Mouse (Mus musculus) midbrain, embryonic 11.5 days (tissue): ENCODE measurements at regions not wholly inside any gene's neighbourhood (a gene's known extent, or its start where the extent isn't known, plus 50 kb on each side); places are given as distances from the start of the nearest gene placed in this dataset.
A peak's percentile ranks its signal among the peaks of the same experiment; 100 is the strongest.

Experiments
- ATAC-seq: fragments of 200-750 bp; cut with Nextera tagmentation; 2 replicates; pipeline ENCODE4 v1.8.0; 2017; ENCODE audit warnings: moderate TSS enrichment, moderate library complexity; ENCODE audit not compliant: low FRiP score
- DNase-seq: peaks from one replicate; pipeline ENCODE4 v3.0.0; 2015; ENCODE audit warnings: low spot score; ENCODE audit errors: missing footprints
- H3K27ac ChIP-seq: fragments of 300-500 bp; sonication (generic); 2 replicates; pipeline ENCODE4 v1.5.1; 2014; ENCODE audit warnings: low read depth, low read length
- H3K27me3 ChIP-seq: fragments of 300-500 bp; sonication (generic); 2 replicates; pipeline ENCODE4 v1.6.1; 2014; ENCODE audit warnings: mild to moderate bottlenecking, low read length, moderate library complexity, mixed read lengths; ENCODE audit not compliant: control insufficient read depth, insufficient read depth
- H3K36me3 ChIP-seq: fragments of 300-500 bp; sonication (generic); 2 replicates; pipeline ENCODE4 v1.6.1; 2014; ENCODE audit warnings: mild to moderate bottlenecking, low read length, moderate library complexity, mixed read lengths; ENCODE audit not compliant: control insufficient read depth, insufficient read depth
- H3K4me1 ChIP-seq: fragments of 300-500 bp; sonication (generic); 2 replicates; pipeline ENCODE4 v1.6.1; 2014; ENCODE audit warnings: low read length; ENCODE audit not compliant: control insufficient read depth, insufficient read depth
- H3K4me2 ChIP-seq: fragments of 300-500 bp; sonication (generic); 2 replicates; pipeline ENCODE4 v1.6.1; 2014; ENCODE audit warnings: mild to moderate bottlenecking, moderate library complexity
- H3K4me3 ChIP-seq: fragments of 300-500 bp; sonication (generic); 2 replicates; pipeline ENCODE4 v1.5.1; 2014; ENCODE audit warnings: low read depth, low read length
- H3K9ac ChIP-seq: fragments of 300-500 bp; sonication (generic); 2 replicates; pipeline ENCODE4 v1.6.1; 2014; ENCODE audit warnings: low read length
- H3K9me3 ChIP-seq: fragments of 300-500 bp; sonication (generic); 2 replicates; pipeline ENCODE4 v1.6.1; 2016; ENCODE audit warnings: low read length; ENCODE audit not compliant: control insufficient read depth
- WGBS: fragments of 180-500 bp; shearing (Covaris S2); extraction: QIAGEN DNeasy Blood & Tissue Kit; methylation state at CpG from one replicate; pipeline ENCODE4 v1.1.7; 2014; 5-methylcytosine and 5-hydroxymethylcytosine counted together

DNA sequence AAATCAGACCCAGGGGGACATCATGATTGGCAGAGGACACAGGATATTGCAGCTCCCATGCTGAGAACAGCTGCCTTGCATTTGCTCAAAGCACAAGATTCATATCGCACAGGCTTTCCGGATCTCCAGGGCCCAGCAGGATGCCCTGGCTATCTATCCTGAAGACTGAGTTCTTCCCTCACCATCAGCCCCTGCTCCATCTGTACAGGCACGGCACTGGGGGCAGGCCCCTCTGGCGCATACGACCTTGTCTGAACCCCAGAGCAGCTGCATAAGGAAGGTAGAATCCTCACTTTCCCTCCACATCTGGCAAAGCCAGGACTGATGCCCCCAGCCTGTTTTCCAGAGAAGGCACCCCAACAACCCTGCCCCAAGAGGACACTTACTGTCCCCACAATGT is 266.8 kb downstream of the Tns1 start:
- DNase-seq (peak; percentile 79), ATAC-seq (no peak)
- 74% methylated on average over 5 of the region's 5 CpGs for WGBS
- H3K4me1 ChIP-seq: peaks cover 3% of the 10 kb centered on the region; the same call in 1 of the 2 replicates
- no peaks in the 10 kb centered on the region for H3K9me3 ChIP-seq
- H3K36me3 ChIP-seq: no peaks in the 10 kb centered on the region
- H3K9ac ChIP-seq: no peak overlapping the region
- H3K27ac ChIP-seq: no peak overlapping the region
- no peak overlapping the region for H3K4me3 ChIP-seq
- H3K27me3 ChIP-seq: no peaks in the 10 kb centered on the region
- no peak overlapping the region for H3K4me2 ChIP-seq

DNA sequence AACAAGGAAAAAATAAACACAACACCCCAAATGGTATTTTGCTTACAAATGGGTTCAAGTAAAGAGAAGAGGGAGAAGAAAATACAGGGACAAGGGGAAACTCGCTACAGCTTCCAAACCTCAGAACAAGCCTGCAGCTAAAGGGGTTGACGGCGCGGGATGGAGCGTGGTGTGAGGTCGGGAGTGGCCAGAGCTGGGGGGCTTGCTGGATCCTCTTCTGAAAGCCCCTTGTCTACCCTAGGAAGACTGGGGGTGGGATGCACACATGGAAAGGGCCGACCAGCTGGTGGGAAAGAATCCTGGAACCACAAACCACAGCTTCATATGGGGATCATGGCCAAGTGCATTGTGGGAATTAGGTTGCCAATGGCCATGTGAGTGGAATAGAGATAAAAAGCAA is 267.4 kb downstream of the Tns1 start:
- ATAC-seq (no peak), DNase-seq (peak; percentile 54)

DNA sequence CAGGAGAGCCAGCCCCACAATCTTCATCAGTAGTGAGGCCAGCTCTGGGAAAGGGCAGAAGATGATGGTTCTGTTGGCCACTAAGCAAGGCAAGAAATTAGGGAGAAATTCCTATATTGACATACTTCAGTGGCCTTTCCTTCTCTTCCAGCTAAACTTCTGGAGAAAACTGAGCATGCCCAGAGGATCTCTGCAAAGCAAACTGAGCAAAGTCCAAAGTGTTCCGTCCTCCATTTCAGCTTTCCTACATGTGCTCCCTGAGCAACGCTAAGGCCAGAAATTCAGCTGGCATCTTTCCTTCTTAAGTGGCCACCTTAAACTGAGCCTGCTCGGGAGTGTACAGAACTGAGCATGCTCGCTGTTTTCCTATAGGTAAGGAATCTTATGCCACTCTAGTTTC is 268.9 kb downstream of the Tns1 start:
- ATAC-seq: no peak
- H3K27me3 ChIP-seq: no peaks in the 10 kb centered on the region
- no peaks in the 10 kb centered on the region for H3K36me3 ChIP-seq
- H3K4me3 ChIP-seq: no peak overlapping the region
- H3K9me3 ChIP-seq: no peaks in the 10 kb centered on the region
- no peak overlapping the region for H3K4me2 ChIP-seq
- no peak overlapping the region for H3K9ac ChIP-seq
- H3K4me1 ChIP-seq: no peaks in the 10 kb centered on the region
- WGBS: 89% methylated on average over 4 of the region's 4 CpGs
- no peak for DNase-seq
- H3K27ac ChIP-seq: no peak overlapping the region

More for the DNA sequence above, 267.4 kb downstream of the Tns1 start:
- Histone ChIP-seq H3K9me3 (no peaks in the 10 kb centered on the region), H3K36me3 (no peaks in the 10 kb centered on the region), H3K4me3 (no peak overlapping the region), H3K27me3 (no peaks in the 10 kb centered on the region), H3K27ac (no peak overlapping the region), H3K4me1 (no peaks in the 10 kb centered on the region), H3K9ac (no peak overlapping the region), H3K4me2 (no peak overlapping the region)
- WGBS: 92% methylated on average over 7 of the region's 7 CpGs

DNA sequence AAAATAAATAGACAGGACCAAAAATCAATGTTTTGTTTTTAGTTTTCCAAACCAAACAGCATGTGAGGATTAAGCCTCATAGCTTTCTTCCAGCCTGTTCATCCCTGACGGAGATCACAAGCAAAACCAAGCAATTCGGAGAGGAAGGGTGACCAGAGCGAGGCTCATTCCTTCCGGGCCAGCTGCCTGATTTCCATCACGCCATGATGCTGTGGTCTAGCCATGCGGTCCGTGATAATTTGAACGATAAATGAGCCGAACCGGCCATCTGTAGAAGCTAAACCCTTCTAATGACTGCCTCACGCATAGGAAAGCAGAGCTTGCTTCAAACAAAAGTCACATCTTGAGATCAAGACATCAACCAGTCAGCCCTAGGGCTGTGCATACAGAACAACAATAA is 270.4 kb downstream of the Tns1 start:
- DNase-seq (no peak), ATAC-seq (no peak; the same call in 1 of the 2 replicates)
- WGBS: 59% methylated on average over 11 of the region's 11 CpGs

DNA sequence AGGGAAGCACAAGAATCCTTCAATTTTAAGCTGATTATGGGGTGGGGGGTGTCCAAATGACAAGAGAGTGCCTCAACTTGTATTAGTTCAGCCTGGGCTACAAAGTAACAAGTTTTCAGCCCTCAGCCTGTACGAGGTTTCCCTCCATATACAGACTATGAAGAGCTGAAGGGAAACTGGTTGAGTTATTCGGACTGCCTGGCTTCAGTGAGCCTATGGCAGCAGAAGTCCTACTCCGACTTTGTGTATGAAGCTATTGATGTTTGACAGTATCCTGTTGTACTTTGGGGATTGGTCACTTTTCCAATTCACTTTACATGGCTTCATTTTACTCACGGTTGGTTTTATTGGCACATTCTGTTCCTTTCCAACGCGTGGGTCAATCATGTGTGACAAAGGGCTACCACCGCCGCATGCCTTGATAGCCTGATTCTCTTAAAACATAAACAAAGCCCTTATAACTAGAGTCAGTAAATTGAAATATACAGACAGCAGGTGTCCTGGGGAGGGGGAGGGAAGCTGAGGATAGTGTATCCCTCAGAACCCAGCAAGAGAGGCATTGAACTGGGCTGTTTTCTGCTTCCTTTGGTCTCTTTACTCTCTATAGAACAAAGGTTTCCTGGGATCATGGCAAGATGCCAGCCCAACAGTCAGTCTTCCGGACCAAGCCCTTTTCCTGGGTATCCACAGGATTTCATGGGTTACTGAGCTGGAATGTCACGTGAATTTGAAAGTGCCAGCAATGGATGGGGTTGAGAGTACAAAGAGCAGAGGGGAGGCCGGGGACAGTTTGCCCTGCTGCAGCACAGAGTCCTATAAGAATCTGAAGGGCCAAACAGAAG is 273.9 kb downstream of the Tns1 start:
- 50% methylated on average over 11 of the region's 11 CpGs for WGBS
- peak; percentile 86 for DNase-seq

More for the DNA sequence above, 270.4 kb downstream of the Tns1 start:
- H3K4me2 ChIP-seq: no peak overlapping the region
- H3K4me3 ChIP-seq: no peak overlapping the region
- no peaks in the 10 kb centered on the region for H3K36me3 ChIP-seq
- no peak overlapping the region for H3K27ac ChIP-seq
- no peak overlapping the region for H3K9ac ChIP-seq
- no peaks in the 10 kb centered on the region for H3K4me1 ChIP-seq
- no peaks in the 10 kb centered on the region for H3K9me3 ChIP-seq
- no peaks in the 10 kb centered on the region for H3K27me3 ChIP-seq

DNA sequence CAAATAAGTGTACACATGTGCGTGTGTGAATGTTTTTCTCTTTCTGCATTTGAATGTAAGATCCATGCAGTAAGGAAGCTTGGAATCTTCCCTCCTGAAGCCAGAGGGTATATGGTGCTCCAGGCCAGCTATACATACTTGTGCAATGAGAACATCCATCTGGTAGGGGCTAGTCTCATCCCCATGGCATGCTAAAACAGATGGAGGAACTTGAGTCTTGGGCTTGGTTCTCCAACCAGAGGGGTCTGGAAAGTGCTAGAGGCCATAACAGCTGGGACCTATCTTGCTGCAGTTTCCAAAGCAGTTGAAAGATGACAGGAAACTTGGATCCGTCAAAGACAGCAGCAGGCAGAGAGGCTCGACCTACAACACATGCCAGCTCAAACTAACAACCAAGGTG is 275.9 kb downstream of the Tns1 start:
- DNase-seq: no peak
- ATAC-seq: no peak
- Histone ChIP-seq H3K9me3 (no peaks in the 10 kb centered on the region), H3K4me3 (no peak overlapping the region), H3K27me3 (no peaks in the 10 kb centered on the region), H3K9ac (no peak overlapping the region), H3K36me3 (no peaks in the 10 kb centered on the region), H3K27ac (no peak overlapping the region), H3K4me1 (no peaks in the 10 kb centered on the region), H3K4me2 (no peak overlapping the region)
- WGBS: 75% methylated on average over 3 of the region's 3 CpGs

More for the DNA sequence above, 273.9 kb downstream of the Tns1 start:
- no peaks in the 10 kb centered on the region for H3K36me3 ChIP-seq
- H3K27ac ChIP-seq: no peak overlapping the region; the same call in 1 of the 2 replicates
- H3K4me2 ChIP-seq: no peak overlapping the region
- H3K4me1 ChIP-seq: no peaks in the 10 kb centered on the region
- H3K9me3 ChIP-seq: no peaks in the 10 kb centered on the region
- H3K4me3 ChIP-seq: no peak overlapping the region
- no peak overlapping the region for H3K9ac ChIP-seq
- no peaks in the 10 kb centered on the region for H3K27me3 ChIP-seq
- peak; percentile 75 for ATAC-seq

DNA sequence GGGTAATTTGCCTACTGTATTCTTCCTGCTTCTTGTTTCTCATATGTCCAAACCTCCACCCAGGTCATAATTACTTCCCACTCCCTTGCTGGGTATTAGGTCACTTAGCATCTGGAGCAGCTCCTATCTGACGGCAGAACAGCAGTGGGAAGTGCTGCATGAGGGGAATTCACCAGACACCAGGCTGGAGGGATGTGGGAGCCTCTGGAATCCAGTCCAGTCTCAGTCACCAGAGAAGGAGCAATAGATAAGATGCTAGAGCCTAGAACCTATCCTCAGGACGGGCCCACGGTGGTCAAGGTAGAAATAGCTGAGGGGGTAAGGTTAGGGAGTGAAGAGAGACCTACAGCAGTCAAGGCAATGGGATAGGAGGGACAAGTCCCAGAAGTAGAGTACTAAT is 277.1 kb downstream of the Tns1 start:
- H3K9ac ChIP-seq: no peak overlapping the region
- H3K9me3 ChIP-seq: no peaks in the 10 kb centered on the region
- H3K4me2 ChIP-seq: no peak overlapping the region
- ATAC-seq (no peak), DNase-seq (peak; percentile 70)
- no peaks in the 10 kb centered on the region for H3K4me1 ChIP-seq
- no peaks in the 10 kb centered on the region for H3K27me3 ChIP-seq
- H3K4me3 ChIP-seq: no peak overlapping the region
- H3K36me3 ChIP-seq: no peaks in the 10 kb centered on the region
- WGBS: 91% methylated on average over 3 of the region's 3 CpGs
- H3K27ac ChIP-seq: no peak overlapping the region

DNA sequence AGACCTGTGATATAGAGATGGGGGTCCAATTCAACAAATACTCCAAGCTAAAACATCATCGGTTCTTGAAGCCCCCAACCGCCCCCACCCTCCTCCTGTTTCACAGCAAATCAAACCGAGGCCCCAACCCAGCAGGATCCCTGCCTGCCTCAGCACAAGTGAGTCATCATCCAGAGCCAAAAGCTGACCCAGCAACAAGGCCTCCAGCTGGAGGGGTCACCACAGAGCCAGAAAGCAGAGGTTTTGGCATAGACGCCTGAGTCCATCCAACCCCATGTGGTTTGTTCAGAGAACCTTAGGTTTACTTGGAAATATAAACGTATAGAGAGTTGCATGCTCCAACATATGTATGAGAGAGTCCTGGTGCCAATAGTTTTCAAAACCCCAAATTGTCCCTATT is 279.1 kb downstream of the Tns1 start:
- Histone ChIP-seq H3K4me3 (no peak overlapping the region), H3K4me2 (no peak overlapping the region), H3K27me3 (no peaks in the 10 kb centered on the region), H3K36me3 (no peaks in the 10 kb centered on the region), H3K4me1 (no peaks in the 10 kb centered on the region), H3K9me3 (no peaks in the 10 kb centered on the region), H3K9ac (no peak overlapping the region), H3K27ac (no peak overlapping the region)
- no peak for ATAC-seq
- WGBS: 72% methylated on average over 5 of the region's 5 CpGs
- no peak for DNase-seq

DNA sequence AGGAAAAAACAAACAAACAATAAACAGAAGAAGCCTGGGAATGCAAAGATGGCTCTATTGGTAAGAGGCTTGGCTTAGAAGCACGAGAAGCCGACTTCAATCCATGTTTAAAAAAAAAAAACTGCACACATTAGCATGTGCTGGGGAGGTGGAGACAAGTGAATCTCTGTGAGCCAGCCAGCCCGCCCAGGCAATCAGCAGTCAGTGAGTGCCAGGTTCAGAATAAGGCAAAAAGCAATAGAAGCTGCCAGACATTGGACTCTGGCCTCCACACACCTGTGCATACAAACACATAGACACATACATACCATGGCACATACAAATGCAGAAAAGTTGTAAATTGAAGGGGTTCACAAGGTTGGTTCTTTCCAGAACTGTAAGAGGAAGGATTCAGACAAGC is 279.7 kb downstream of the Tns1 start:
- H3K4me1 ChIP-seq: no peaks in the 10 kb centered on the region
- H3K4me2 ChIP-seq: no peak overlapping the region
- WGBS: 76% methylated on average over 3 of the region's 3 CpGs
- no peak overlapping the region for H3K9ac ChIP-seq
- no peaks in the 10 kb centered on the region for H3K27me3 ChIP-seq
- no peak overlapping the region for H3K4me3 ChIP-seq
- DNase-seq (no peak), ATAC-seq (no peak)
- H3K27ac ChIP-seq: no peak overlapping the region
- no peaks in the 10 kb centered on the region for H3K9me3 ChIP-seq
- H3K36me3 ChIP-seq: no peaks in the 10 kb centered on the region
